Mouse (Mus musculus) heart, adult 8-10 months (tissue): Measurements from ENCODE around the gene Cnot10. TPM values are rescaled to one million over a fixed set of nuclear protein-coding genes. Genes with fewer than 3 reads are reported as not detected.

Source experiments
- DNase-seq: peaks from one replicate; pipeline ENCODE4 v3.0.0; 2022; ENCODE audit warnings: low spot score
- total RNA-seq, 4 experiments: library from RNA; stranded (reverse); gene quantifications; 2 replicates each; pipeline ENCODE4 v1.2.4; 2022

The Cnot10 gene
- total RNA-seq, 4 experiments from 2014 or later = 21.2 to 22.9 (median 21.8) TPM

DNA sequence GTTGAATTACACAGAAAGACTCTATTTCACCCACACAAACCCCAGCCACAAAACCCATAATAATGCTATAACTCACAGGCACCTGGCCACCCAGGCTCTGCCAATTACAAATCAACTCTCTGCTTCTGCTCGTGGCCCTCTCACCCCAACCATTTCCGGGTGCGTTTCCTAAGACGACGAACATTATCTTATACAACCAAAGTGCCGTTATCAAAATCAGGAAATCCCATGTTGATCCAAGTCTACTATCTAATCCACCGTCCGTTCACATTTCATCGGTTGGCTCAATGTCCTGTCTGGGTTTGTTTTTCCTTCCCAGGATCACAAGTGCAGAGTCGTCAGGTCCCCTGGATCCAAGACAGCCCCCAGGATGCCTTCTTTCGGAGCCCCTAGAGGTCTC is 61.3 kb downstream of the Cnot10 start:
- DNase-seq = no peak

DNA sequence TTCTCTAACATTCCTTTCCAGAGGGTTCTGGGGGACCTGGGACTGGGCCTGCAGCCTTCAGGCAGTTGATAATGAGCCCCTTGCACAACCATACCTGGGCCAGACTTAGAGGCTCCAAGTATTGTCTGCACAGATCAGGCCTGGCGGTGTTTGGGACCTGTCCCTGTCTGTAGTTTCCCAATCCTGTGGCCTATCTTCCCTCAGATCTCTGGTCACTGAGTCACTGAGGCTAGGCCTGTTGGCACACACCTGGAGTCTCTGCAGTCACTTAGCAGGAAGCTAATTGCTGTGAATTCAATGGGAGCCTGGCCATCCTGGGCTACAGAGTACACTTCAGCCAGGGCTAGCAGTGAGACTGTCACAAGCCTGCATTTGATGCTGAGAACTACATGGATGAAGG is 64.0 kb downstream of the Cnot10 start:
- DNase-seq = no peak

DNA sequence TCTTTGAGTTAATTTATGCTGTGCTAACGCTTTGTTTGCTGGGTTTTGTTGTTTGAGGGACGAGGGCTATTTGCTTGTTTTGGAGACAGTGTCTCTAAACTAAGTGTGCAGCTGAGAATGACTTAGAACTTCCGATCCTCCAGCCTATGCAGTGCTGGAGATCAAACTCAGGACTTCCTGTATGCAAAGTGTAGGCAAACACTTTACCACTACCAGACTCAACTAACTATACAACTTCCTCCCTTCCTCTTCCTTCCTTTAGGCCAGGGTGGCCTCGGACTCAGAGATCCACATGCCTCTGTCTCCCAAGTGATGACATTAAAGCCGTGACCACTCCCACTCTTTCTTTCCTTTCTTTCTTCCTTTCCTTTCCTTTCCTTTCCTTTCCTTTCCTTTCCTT is 66.5 kb downstream of the Cnot10 start:
- DNase-seq = no peak

DNA sequence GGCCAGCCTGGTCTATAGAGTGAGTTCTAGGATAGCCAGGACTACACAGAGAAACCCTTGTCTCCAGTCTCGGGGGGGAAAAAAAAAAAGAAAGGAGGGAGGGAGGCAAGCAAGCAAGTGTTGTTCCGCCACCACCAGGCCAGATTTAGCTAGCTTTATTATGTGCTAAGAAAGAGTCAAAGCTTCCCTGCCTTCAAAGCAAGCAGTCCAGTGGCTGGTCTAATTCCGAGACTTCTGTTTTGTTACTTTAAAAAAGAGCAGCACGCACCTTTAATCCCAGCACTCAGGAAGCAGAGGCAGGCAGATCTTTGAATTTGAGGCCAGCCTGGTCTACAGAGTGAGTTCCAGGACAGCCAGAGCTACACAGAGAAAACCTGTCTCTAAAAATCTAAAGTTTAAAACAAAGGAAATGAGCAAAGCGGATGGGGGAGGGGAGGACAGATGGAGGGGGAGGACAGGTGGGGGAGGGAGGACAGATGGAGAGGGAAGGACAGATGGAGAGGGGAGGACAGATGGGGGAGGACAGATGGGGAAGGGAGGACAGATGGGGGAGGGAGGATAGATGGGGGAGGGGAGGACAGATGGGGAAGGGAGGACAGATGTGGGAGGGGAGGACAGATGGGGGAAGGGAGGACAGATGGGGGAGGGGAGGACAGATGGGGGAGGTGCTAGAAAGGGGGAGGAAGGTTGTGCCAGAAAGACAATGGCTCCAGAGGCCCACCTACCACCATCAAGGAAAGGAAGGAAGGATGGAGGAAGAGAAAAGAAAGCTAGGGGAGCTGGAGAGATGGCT is 71.1 kb downstream of the Cnot10 start:
- no peak for DNase-seq

DNA sequence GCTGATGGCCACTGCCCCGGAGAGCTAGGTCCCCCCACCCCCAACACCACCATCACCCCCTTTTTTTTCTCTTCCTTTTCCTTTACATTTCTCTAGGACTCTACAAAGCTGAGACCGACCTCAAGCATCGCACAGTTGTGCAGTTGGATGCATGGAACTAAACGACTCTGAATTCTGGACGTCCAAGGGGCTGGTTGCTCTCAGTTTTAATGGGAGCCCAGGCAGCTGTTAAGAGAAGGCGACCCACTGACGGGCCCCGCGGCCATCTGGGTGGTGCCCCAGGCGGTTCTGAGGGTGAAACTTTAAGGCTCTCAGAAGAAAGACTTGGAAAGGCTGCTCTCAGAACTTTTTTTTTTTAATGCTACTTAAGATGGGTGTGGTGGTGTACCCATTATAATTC is 75.3 kb downstream of the Cnot10 start:
- DNase-seq = no peak

DNA sequence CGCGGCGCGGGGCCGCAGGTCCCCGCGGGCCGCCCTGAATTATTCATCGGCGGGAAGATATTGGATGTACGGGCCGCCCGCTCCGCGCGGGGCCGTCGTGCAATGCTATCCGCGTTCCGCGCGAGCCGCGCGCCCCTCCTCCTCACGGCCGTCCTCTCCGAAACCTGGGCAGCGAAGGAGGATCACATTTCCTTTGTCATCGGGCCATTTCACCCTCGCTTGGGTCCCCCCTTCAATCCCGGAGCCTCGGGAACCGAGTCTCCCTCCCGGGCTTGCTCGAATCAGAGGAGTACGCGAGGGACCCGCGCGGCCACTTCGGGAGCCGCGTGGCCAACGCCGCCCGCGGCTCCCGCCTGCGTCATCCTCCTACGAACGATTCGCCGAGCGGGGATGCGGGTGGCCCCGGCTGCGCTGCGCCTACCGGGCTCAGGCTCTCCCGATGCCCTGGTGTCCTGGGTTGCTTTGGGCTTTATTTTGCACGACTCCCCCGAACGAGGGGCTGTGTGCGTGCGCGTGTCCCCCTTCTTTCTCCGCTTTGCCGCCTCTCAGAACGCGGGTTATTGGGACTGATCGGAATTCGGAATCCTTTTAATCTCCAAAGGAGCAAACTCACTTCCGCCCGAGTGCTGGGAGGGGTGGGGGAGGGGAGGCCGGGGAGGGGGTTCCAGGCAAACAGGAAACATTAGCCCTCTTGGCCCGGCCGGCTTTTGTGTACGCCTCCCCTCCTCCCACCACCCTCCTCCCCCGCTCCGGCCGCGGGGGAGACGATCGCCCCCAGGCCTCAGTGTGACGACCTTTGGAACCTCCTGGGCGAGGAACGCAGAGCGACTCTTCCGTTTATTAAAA is 76.0 kb downstream of the Cnot10 start, which contains the start of gene Trim71:
Trim71 (minus strand) TSS at position 609 of the 846 bp plus-strand sequence.
- no peak for DNase-seq

DNA sequence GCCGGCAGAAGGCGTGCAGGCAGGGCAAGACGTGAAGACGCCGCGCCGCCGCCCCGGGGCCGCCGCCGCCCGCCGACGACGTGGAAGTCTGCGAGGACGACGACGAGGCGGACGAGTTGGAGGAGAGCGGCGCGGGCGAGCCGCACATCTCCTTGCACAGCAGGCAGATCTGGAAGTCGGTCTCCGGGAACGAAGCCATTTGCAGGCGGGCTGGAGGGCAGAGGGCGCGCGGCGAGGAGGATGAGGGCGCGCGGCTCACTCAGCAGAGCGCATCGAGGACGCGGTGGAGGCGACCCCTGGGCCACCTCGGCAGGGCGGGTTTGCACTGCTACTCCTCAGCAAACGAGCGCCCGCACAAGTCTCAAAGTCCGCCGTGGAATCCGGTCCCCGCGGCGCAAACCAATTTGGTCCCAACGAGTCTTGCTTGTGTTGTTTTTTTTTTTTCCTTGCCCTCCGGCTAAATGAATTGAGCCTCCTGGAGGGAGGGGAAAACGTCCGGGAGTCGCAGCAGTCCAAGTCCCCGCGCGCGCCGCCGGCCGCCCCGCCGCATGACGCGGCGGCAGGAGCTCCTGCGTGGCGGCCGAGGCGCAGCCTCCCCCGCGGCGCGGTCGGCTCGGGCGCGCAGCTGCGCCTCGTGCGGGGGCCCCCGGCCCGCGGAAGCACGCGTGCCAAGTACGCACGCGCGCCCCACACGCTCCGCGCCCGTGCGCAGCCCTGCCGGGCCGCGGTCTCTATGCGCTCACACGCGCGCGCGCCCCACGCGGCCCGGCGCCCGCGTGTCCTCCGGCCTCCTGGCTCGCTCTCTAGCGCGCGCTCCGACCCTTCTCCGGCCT is 76.8 kb downstream of the Cnot10 start:
- no peak for DNase-seq

DNA sequence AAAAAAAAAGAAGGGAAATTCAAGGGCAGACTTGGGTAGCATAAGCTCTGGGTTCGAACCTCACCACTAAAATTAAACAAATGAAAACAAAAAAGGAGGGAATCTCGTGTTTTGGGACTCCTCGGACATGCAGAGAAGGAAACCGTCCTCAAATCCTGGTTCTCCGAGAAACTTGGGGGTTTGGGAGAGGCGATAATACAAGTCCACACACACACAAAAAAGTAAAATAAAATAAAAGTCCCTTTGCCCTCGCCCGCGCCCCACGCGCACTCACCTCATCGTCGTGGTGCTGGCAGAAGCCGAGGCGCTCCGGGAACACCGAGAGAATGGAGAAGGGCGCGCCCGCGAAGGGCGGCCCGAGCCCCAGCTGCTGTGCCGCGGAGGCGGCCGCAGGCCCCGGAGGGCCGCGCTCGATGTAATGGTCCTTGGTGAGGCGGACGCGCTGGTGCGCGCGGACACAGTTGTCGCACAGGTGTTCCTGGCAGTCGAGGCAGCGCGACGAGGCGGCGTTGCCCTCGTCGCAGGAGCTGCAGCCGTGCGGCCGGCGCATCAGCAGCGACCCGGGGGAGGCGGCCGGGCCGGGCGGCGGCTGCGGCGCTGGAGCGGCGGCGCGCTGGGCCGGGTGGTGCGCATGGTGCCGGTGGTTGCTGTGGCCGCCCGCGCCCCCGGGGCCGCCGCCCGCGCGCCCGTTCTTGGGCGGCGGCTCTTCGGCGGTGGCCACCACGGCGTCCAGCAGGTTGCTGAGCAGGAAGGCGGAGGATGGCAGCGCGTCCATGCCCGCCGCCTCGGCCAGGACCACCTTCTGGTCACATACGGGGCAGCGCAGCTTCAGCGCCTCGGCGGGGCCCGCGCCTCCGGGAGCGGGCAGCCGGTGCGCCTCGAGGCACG is 77.7 kb downstream of the Cnot10 start:
- no peak for DNase-seq

DNA sequence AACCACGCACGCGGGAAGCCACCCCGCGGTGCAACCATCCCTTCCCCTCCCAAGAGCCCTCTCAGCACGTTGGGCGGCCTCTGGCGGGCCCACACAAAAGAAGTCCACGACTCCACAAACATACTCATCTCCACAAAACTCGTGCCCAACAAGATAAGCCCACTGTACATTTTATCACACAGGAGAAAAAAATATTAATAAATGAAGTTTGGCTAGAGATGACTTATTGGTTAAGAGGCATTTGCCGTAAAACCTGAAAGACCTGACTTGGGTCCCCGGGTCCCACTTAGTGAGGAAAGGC is 78.4 kb downstream of the Cnot10 start:
- no peak for DNase-seq

DNA sequence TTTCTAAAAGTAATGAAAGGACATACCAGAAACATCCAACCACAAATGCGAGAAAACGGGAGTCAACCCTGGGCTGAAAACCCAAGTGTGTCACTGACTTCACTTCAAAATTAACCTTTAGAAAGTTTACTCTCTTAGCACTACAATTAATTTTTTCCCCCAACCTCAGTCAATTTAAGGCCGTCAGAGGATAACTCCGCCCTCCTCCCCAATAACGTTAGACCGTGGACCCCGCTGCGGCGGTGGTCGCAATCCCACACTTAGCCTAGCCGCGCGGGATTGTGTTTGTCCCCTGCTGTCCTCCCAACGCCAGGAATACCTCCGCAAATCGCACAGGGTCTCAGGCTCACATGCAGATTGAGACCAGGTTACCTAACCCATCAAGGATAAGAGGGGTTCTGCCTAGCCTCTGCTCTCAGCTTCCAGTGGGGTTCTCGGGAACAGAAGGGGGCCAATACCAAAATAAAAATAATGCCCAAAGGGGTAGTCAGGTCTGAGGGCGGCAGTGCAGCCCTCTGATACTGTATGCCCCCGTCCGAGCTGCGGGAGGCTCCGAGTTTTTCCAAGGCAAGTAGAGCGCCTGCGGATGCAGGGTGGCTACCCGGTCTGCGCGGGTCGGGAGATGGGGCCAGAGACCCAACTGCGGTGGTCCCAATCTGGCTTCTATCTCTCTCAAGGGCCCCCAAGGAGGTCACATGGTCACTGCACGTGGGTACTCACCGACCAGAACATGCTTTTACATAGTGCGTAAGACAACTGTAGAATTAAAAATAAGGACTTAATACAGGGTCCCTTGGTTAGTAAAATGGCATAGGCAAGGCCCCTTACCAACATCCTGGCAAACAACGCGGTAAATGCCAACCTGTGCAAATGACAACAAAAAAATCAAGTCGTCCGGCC is 79.0 kb downstream of the Cnot10 start:
- no peak for DNase-seq

DNA sequence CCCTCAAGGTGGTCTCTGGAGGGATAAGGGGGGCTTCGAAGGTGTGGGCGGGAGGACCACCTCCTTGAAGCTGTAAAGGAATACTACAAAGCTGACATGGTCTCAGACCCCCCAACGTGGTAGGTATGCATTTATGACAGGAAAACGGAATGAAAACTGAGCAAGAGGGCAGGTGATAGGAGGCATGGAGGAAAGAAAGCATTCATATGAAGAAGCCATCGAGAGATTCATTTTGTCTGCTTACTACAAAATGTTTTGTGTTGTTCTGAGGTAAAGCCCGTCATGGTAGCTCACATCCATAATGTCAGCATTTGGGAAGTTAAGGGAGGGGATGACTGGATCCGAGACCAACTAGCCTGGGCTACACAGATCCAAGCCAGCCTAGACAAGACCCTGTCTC is 79.8 kb downstream of the Cnot10 start:
- DNase-seq = no peak

DNA sequence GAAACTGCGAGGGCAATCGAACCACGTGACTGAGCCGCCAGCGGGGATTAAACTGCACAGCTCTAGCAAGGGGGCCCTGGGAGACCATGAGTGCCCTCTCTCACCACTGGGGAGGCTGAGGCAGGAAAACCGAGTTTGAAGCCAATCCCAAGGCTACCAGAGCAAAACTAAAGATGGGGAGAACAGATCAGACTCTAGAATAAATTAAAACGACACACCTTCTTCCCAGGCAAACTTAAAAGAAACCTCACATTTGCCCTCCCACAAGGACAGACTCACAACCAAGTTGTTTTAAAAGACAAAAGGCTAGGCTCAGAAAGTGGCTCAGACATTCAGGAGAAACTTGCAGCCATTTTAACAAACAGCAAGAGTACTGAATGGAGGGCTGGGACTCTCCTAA is 82.9 kb downstream of the Cnot10 start:
- no peak for DNase-seq

DNA sequence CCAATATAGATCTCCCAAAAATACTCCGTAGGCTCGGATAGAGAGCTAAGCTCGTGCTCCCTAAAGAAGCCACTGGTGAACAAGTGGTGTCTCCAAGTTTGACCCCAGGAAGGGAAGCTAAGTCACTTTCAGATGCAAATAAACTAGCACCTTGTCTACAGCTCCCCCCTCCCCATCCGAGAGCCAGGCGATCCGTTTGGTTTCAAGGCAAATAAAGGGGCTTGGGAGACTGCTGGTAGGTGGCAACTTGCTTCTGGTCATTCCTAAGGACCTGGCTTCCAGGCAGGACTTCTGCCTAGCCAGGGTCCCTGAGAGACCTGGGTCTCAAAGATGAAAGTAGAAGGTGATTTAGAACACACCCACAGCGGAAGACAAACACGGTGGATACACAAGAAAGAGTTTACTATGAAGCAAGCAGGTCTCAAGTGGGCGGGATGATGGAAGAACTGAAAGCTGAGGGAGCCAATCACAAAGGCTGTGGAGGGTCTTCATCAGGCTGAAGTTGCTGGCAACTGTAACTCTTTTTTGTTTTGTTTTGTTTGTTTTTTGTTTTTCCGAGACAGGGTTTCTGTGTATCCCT is 83.6 kb downstream of the Cnot10 start:
- no peak for DNase-seq

DNA sequence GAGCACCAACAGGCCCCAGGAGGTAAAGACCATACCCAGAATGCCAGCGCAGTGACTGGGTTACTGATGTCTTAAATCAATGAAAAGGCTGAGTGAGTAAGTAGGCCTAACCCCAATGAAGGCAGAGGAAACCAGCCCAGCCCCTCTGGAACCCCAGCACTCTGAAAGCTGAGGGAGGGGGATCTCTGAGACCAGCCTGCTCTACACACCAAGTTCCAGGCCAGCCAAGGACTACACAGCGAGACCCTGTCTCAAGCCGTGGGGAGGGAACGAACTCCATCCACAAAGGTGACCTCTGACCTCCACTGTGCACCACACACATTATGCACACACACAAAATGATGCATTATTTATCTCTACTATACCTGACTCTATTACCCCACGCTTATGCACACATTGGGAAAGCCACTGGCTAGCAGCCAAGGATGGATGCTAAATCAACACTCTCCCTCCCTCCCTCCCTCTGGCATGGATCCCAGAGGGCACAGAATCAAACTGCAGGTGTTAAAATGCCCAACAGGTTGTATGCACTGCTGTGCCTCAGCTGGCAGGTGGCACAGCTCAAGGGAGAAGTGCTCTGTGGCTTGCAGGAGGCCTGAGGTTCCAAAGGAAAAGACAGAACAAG is 85.5 kb downstream of the Cnot10 start:
- no peak for DNase-seq

DNA sequence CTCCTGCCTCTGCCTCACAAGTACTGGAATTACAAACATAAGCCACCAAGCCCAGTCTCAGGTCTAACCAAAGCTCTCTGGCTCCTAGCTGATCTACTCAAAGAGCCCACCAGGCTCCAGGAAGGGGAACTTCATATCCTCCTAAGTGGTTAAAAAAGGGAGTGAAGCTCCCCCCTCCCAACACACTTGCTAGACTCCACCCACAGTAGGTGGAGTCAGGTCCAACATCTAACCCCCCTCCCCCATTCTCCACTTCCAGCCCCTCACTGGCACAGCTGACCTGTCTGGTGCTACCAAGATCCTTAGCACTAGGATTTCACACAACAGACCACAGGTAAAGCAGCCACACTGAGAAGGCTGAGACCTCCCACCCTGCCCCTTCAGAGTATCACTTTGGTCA is 86.2 kb downstream of the Cnot10 start:
- DNase-seq = no peak

DNA sequence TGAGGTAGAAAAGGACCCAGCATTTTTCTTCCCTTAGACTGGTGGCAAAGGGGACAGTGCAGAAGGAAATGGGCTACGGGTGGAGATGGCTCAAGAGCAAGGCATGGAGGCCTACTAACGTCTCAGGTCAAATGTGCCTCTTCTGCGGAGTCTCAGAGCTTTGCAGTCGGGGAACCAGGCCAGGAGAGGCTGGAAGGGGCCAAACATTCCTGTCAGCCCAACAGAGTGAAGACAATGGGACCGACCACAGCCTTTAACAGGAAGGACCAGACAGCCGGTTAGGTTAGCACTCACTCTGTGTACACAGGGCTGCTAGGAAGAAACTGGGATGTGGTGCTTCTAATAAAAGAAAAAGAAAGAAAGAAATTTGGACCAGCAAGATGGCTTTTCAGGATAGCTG is 90.0 kb downstream of the Cnot10 start:
- no peak for DNase-seq

DNA sequence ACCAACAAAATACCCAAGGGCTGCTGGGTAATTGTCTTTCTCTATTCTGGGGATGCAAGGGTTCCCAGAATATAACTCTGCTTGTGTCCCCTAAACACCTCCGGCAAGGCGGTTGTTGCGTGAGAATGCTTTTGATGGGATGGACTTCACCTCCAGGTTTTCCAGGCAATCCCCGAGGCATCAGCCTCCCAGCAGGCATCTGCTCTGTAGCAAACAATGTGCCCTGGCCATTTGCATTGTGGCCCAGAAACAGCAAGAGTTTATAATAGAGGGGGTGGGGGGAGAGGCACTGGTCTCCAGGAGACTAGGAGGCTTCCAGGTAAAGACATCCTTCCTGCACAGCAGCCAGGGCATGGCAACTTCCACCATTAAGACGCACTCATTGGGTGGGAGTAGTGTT is 90.9 kb downstream of the Cnot10 start:
- DNase-seq = no peak

DNA sequence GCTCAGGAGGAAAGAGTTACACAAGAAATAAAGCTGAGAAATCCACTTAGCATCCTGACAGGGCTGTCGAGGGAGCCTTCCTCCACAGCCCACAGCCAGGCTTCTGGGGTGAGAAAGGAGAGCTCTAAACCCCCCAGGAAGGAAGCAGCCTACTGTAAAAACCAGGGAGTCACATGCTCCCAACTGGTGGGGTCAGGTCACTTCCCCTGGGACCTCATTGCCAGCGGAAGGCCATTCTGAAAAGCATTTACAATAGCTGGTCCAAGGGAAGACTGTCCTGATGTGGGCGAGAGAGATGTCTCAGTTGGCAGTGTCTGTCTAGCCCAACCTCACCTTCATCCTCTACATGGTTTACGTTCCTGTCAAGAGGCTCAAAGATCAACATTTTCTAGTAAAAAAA is 91.5 kb downstream of the Cnot10 start:
- DNase-seq = no peak

DNA sequence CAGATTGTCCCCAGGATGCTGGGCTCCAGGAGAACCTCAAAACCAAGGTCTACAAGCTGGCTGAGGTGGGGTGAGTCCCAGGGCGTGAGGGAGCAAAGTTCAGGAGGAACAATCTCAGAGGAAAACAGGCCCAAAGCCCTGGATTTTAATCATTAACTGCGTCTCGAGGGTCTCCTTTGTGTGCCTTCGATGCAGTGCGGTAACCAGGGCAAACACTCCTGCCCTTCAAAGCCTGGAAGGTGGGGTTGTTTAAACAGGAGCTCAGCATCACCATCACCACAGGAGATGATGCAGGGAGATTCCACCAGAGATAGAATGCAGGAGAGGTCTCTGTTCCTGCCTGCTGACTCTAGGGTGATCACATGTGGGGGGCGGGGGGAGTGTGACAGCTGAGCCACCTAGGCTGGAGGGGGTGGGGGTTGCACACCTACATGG is 92.3 kb downstream of the Cnot10 start:
- DNase-seq = no peak
